Mouse (Mus musculus) A20 (cell line): ENCODE measurements at regions not wholly inside any gene's neighbourhood (a gene's known extent, or its start where the extent isn't known, plus 50 kb on each side); places are given as distances from the start of the nearest gene placed in this dataset.

Experiments
- DNase-seq: peaks from one replicate; pipeline ENCODE4 v3.0.0-alpha.2; 2011; ENCODE audit warnings: low read depth, low spot score

DNA sequence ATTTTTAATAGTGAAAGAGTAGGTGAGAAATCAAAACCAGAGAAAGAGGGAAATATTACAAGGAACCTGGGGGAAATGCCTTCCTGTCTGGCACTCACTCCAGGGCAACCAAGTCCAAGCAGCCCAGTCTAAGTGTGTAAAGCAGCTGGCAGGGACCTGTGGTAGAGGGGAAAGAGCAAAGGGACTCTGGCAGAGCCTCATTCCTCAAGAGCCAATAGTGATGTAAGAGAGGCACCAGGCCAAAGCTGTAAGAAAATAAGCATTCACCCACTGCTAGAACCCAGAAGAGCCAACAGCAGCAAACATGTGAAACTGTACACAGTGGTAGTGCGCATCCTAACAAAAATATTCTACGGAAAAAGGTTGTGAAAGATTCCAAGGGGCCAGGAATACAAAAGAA lies 301.7 kb downstream of the Sox4 start:
- no peak for DNase-seq

DNA sequence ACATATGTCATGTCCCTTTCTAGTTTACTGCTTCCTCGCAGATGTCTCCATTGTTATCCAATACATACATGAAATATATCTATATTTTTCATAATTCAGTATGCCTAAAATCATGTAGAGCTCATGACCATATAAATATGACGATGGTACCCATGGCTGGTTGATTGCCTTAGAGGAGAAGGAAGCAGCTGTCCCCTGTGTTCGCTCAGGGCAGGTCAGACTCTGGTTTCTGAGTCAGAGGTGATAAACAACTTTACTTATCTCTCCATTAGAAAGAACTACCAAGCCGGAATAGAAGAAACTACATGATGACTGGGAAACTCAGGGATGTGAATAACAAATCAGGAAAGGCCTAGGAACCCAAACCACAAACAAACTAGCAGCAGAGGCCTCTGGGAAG lies 307.6 kb downstream of the Sox4 start:
- no peak for DNase-seq

DNA sequence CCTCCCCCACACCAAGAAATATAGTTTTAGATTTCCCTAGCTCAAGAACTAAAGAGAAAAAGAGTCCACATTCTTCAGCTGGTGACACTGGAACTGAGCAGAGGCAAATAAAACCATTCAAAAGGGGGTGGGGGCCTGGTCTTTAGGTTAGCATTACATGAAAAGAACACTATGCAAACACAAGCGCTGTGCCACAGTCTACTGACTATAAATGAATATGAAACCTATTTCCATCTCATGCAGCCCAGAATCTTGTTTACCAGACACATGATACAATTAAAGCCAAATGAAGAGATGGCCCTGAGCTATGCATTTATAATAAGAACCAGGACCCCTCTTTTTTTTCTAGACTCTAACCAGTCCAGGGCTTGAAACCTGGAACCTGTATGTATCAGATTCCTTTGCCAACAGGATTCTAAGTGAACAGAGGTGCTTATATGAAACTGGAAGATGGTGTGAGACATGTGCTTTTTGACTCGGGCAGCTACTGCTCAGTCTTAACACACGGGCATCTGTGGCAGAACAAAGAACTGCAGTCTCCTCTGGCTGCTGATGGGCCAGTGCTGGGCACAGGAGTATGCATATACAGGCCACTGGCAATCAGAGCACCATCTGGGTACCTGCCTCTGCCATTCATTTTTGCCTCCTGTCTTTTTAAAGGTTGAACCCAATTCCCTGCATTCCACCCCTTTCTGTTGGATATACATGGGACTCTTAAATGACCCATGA lies 308.5 kb downstream of the Sox4 start:
- DNase-seq, result no peak

DNA sequence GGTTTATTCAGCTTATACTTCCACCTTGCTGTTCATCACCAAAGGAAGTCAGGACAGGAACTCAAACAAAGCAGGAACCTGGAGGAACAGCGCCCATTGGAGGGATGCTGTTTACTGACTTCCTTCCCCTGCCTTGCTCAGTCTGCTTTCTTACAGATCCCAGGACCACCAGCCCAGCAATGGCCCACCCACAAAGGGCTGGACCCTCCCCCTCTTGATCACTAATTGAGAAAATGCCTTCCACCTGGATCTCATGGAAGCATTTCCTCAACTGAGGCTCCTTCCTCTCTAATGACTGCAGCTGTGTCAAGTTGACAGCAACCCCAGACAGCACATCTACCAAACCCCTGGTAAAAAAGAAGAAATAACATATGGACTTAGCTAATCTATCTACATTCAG lies 312.7 kb downstream of the Sox4 start:
- no peak for DNase-seq

DNA sequence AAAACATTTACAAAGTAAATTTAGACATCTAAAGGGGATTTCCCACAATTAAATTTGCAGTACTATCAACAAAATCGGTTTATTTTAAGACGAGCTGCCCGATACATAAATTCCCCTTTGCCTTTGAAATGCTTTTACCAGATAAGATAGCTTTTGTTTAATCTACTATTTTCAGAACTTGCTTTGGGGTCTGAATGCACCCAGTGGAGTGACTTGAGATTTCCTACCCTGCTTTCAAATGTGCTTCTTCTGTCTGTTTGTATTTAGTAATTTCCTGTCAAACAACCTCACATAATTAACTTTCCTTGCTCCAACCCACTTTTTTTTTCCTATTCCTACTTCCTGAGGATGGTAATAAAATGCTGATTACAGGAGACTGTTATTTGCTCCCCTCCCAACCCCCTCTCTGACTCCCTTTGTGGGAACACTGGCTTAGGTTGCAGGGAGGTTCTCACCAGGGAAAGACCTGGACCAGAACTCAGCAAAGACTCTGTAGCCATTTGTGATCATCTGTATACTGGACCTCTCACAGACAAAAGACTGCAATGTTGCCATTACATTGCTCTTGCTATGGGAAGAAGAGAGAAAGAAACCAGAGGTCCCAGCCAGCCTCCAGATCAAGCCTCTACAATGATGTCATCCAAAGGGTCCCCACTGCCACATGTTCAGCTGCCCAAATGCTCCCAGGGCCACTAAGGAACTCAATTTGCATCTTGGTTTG lies 318.1 kb downstream of the Sox4 start:
- DNase-seq, result no peak

DNA sequence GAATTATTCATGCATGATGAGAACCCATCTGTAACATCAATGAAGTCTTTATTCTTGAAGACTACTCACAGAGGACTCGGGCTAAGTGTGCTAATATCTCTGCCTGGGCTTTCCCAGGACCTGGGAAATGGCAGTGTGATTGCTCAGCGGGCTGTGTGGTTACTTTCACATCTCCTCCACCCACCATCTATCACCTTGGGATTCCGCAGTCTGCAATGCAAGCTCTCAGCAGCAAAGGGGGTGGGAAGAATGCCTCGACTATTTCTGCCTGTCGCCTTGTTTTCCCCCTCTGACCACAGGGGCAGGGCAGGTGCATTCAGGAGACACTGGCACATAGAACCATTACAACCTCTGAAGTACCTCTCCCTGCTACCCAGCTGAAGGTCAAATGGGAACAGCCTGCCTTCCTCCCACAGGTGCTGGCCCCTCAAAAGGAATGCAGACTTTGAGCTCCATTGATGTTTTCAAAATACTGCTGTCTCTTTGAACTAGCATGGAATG lies 319.9 kb downstream of the Sox4 start:
- no peak for DNase-seq

DNA sequence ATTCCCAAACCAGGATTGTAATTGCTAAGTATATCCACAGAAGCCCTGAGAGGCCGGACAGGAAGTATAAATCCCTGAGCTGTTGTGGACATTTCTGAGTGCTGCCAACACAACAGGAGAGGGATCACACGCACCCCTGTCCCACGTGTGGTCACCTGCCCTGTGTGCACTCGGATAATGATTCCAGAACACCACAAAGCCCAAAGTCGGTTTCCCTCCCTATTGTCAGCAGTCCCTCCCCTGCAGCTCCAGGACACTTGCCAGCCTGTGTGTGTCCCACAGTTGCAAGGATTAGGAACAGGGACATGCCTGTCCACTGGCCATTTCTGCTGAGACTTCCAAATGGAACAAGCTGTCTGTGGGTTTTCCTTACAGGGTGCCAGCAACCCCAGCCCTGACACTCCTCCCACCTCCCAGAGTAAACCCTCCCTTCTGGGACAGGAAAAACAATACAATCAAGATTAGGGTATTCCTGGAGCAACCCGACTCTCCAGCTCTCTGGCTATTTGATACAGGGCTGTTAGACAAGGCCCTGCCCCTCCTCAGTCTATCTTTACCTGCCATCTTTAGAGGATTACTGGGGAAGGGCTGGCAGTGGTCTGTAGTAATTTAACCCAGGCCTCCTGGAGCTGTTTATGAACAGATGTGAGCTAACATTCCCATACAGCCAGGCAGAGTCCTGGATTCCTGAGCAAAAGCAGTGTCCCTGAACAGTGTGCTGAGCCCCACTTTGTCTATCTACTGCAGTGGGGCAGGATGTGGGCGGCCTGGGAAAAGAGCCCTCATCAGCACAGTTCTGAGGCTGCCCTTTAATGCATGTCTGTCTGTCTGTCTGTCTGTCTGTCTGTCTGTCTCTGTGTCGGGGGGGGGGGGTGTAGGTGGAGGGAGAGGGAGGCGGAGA lies 323.8 kb downstream of the Sox4 start:
- no peak for DNase-seq

DNA sequence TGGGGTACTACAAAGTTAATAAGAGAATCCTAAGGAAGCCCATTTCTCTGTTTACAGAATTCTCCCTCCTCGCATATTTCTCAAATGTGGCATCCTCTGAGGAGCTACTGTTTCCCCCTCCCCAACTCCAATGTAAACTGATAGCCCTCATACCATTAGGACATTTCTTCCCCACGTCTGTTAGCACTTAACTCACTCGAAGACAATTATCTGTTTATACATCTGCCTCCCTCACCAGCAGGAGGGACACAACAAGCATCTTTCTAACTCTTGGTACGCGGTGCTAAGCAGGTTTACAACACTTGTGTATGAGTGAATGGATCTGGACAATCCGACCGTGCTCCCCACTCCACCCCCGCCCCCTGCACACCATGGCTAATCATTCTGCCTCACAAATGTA lies 324.8 kb downstream of the Sox4 start:
- no peak for DNase-seq

- DNase-seq, result no peak
These were observed 334.6 kb downstream of the Sox4 start for GRCm38 (mm10) chr13:28618961-28619360.

DNA sequence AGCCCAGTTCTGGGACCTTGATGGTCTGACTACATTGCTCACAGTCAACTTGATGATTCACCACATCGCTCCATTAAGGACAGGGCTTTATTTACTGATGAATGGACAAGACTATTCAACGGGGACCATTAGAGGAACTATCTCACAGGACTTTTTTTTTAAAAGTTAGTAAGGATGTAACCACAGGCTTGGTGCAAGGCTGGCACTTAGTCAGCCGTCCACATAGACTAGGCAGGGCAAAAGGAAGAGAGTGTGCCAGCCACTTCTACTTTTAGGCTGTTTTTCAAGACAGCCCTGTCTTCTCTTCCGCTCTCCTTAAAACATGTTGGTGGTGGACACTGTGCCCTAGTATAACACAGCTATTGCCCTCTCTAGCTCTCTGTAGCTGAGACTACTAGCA lies 336.0 kb downstream of the Sox4 start:
- no peak for DNase-seq

- DNase-seq, result no peak
These were observed 336.7 kb downstream of the Sox4 start for GRCm38 (mm10) chr13:28616645-28617381.

DNA sequence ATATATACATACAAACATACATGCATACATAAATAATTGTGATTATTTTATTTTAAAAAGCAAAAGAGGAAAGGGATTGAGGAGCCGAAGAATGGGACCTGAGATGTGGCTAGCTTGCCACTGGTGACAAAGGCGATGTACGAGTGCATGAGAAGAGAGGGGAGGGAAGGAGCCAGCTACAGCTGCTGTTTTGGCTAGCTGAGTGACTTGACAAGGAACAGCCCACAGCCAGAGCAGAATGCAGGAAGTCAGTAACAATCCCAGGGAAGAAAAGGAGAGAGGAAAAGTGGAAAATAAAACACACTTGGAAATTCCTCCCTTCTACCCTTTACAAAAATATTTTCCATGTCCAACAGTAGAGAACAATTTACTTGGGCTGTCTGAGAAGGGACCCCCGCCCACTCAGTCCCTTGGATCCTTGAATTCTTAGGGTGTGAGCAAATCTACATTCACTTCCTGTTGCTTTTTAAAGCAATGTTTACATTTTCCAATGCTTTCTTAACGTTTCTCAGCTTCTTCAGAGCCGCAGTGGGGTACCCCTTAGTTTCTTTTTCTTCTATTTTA lies 345.9 kb downstream of the Sox4 start:
- DNase-seq, result no peak

DNA sequence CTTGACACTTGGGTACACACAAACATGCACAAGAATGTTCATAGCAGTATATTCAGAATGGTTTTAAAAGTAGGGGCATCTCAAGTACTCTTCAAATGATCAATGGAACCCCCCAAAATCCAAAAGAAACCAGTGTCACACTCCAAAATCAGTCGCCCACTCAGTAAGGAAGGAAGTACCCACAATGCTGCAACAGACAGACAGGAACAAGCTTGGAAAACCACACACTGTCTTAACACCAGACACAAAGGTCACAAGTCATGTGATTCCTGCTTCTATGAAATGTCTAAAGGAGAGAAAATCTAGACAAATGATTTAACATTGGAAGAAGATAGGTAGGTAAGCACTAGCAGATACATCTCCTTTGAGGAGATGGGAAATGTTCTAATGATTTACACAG lies 346.9 kb downstream of the Sox4 start:
- DNase-seq, result no peak

GRCm38 (mm10) chr13:28605833-28606232 lies 347.7 kb downstream of the Sox4 start:
- DNase-seq, result no peak

- DNase-seq, result no peak
These were observed 346.7 kb downstream of the Gm11361 start for GRCm38 (mm10) chr13:28604016-28604415.

DNA sequence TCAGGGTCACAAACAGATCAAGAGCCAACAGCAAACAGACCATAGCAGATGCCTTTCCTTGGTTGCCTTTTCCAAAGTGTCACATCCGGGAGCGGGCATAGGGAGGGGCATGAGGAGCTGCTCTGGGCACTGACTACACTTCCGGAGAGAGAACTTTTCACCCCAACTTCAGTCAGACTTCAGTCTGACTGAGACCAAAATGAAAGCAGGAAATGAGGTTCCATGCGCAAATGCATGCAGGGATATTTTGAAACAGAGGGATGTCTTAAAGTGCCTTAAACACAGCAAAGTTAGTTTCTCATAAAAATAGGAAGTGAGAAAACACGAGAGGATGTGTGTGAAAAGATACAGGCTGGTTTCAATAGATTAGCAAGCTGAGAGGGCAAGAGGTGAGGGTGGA lies 343.5 kb downstream of the Gm11361 start:
- peak; percentile 4 for DNase-seq

DNA sequence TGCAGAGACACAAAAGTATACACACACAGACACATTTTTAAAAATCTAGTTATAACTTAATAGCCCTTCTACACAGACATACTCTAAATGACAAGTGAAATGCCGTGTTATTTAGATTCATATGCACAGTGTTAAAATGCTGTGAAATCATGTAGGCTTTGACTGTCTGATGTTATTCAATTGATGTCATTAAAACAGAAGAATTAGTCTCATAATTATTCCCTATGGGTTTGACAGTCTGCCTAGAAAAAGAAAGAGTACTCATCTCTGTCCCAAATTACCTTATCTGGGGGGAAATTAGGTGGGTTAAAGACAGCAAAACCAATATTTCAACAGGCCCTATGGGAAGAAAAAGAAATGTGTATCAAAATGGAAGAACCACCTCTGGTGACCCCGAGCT lies 339.0 kb downstream of the Gm11361 start:
- no peak for DNase-seq

DNA sequence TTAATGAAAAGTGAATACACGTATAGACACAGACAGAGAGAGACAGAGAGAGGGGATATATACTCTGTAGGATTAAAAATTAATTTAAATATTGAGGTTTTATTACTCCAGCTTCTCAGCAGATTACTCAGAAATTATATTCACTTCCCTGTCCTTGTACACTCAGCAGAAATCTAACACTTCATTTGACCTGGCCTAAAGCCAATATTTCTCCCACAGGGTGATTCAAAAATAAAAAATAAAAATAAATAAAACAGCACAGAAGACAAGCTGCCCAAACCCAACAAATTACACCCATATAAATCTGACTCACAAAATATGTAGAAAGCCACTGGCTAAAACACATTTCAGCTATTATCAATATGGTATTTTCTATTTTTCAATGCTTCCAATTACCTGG lies 334.8 kb downstream of the Gm11361 start:
- DNase-seq, result no peak

GRCm38 (mm10) chr13:28587977-28588376 lies 330.6 kb downstream of the Gm11361 start:
- DNase-seq, result no peak

DNA sequence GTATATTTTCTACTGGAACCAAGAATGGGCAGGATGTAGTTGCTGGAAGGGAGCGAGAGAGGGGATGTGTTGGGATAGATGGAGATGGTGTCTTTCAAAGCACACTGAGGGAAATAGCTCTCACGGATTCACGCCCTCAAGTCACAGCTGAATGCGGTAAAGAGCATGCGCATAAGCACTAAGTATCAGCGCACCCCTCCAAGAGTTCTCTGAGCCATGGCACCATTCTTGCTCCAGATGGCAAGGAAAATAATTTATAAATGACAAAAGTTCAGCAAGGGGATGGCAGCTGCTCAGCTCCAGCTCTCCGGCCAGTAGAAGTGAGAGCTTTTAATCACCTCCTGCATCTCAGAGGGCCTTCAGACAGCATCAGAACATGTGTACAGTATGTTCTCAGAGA lies 329.4 kb downstream of the Gm11361 start:
- DNase-seq, result no peak

GRCm38 (mm10) chr13:28586140-28586539 lies 328.8 kb downstream of the Gm11361 start:
- DNase-seq, result no peak
